Mouse (Mus musculus): ENCODE data around the gene Fam168b.
A peak's percentile ranks its signal among the peaks of the same experiment; 100 is the strongest.

Fam168b gene

DNA sequence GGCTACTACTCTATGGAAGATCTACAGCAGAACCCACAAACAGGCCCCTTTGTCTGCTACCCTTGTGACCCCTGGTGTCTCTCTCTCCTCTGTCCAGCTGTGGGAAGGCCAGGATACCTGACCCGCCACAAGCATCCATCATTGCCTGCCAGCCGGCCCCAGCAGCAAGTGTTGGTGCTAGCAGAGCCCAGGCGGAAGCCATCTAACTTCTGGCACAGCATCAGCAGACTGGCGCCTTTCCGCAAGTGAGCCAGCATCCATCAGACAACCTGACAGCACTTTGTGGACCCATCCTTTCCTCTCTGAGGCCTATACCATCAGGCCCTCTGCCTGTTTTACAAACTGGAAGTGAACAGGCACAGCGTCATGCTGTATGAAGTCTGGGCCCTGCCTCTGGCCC lies 31.3 kb downstream of the Fam168b start:
- DNase-seq = no peak

DNA sequence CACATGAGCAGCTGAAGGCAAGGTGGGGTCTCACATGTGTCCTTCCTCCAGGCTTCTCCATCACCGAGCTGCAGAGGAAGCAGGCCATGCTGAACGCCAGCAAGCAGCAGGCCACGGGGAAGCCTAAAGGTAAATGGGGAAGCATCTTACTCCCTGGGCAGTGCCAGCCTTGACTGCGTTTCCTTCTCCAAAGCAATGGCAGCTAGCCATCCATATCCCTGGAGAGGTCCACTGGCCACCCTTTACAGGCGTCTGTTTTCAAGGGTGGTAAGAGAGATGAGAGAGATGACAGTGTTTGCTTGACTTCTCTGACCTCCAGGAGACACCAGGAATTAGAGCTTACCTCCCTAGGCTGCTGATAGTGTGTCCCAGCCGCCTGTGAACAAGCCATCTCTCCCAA lies 31.8 kb downstream of the Fam168b start:
- no peak for DNase-seq

DNA sequence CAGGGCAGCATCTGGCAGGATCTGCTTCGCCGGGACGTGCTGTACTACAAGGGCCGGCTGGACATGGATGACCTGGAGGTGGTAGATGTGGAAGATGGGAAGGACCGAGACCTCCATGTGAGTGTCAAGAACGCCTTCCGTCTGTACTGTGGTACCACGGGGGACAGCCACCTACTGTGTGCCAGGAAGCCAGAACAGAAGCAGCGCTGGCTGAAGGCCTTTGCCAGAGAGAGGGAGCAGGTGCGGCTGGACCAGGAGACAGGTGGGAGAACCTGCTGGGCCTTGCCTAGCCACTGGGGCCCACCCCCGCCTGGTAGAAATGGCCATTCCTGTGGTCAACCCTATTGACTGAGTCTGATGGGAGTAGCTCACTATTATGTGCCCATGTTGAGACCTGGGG lies 32.6 kb downstream of the Fam168b start:
- DNase-seq = no peak

DNA sequence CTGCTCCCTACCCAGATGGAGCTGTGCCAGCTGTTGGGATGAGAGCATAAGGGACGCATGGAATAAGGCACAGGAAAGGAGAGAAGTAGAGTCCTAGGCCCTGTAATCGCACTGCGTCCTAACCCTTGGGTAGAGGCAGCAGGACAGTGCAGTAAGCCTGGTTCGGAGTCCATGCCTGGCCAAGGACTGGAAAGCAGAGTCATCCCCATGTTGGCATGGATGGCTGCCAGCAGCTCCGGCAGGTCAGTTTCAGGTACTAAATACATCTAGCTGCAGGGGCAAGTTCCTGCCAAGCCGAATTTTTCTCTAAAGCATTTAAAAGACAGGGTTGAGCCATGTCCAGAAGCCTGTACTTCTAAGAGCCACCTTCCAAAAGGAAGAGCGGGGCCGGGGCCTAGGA lies 34.4 kb downstream of the Fam168b start:
- DNase-seq = no peak

DNA sequence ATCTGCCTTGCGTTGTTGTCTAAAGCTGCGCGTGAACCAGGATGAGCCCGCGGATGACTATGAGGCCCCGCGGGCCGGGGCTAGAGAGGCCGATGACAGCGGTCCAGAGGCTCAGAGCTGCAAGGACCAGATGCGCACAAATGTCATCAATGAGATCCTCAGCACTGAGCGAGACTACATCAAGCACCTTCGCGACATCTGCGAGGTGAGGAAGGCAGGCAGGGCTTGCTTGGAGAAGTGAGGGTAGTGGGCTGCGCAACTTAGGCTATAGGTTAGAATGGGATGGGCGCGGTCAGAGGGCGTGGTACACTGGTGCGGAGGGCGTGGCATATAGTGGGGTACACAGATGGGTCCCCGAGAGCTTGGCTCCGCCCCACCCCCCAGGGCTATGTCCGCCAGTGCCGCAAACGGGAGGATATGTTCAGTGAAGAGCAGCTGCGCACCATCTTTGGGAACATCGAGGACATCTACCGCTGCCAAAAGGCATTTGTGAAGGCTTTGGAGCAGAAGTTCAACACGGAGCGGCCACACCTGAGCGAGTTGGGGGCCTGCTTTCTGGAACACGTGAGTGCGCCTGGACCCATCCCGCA lies 36.8 kb downstream of the Fam168b start:
- no peak for DNase-seq

DNA sequence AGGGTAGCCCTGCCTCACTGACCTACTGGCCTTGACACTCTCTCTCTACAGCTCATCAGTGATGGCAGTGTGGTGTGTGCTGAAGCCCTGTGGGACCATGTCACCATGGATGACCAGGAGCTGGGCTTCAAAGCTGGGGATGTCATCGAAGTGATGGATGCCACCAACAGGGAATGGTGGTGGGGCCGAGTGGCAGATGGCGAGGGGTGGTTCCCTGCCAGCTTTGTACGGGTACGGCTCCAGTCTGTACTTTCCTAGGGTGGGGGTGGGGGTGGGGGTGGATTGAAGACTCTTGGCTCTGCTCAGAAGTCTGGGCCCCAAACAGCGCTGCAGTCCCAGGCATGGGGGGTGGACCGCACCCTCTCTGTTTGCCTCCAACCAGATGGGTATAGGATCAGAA lies 38.0 kb downstream of the Fam168b start:
- no peak for DNase-seq

DNA sequence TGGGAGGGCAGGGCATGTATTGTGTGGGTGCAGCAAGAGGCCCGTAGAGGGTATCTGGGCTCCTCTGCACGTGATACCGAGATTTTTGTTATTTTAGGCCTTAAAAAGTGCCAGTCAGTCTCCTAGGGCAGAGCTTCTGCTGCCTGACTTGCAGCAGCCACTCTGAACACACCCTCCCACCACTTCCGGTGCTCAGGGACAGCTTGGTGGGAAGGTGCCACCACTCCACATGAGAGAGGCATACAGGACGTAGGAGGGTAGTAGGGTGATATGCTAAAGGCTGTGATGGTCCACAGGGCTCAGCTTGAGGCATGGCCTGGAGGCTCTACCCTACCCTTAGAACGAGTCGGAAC lies 40.6 kb downstream of the Fam168b start:
- peak; percentile 69 for DNase-seq

DNA sequence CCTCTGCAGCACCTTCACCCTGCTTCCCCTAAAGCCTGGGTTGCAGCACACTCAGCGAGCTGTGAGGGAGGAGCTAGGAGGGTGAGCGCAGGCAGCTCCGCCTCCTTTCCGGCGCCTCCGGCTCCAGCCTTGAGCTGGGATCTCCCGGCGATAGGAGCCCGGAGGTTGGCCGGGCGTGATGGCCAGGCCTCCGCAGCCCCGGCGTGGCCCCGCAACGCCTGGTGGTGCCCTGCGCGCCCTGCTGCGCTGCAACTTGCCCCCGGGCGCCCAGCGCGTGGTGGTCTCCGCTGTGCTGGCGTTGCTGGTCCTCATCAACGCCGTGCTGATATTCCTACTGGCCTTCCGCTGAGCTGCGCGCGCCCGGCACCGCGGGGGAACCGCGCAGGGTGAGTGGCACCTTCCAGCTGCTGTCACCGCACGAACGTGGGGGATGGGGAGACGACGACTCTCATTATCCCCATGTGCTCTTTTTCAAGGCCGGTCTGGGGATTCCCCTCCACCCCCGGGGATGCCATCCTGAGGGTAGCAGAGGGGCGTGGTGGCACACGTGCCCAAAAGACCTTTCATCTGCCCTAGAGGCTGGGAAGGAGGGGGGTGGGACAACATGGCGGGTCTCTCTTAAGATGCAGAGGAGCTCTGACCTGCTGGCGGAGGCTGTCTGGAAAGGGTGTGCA lies 41.1 kb downstream of the Fam168b start:
- DNase-seq = peak; percentile 82

DNA sequence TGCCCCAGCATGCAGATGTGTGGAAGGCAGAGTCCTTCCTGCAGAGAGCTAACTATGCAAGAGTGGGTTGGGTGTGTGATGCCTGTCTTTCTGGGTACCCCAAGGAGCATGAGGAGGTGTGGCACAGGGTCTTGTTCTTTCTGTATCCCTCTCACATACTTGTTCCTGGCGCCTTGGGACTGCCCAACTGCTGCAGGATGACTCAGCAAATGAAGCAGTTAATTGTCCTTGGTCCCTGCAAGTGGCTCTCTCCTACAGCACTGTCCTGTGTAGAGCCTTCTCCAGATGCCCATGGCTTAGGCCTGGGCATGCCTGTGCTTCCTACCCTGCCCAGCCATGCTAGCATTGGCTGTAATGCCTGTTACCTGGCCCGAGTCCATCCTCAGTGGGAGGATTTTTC lies 43.7 kb downstream of the Fam168b start:
- no peak for DNase-seq

DNA sequence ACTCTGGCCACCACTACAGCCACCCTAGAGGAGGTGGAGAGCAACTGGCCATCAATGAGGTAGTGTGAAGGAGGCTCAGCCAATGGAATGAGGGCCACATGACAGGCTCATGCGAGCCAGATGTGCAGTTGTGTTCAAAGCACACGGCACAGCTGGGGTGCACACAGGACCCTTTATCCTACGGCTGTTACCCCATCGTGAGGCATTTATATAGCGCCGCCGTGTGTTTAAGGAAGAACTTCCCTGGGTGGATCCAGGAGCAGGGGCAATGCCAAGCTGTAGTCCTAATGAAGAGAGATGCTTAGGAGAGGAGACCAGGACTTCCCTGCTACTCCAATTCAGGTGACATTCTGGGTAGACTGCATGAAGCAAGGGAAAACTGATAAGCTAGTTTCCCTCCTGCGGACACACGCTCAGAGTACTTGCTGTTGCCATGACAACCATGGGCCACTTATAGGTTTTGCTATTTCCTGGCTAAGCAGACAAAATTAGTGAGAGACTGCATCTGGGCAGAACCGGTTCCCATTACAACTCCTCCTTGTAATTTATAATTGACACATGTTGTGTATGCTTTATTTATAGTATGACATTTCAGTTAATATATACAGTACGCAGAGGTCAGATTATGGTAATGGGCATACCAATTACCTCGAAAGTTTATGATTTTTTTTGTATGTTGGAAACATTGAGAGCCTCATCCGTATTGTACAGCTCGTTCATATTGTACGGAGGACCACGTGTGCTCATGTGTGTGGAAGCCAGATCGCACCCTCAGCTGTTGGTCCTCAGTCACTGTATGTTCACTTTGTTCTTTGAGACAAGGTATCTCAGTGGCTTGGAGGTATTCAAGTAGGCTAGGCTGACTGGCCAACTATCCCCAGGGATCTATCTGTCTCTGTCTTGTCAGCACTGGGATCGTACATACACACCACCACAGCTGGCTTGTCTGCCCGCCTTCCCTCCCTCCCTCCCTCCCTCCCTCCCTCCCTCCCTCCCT lies 49.3 kb downstream of the Fam168b start:
- no peak for DNase-seq

DNA sequence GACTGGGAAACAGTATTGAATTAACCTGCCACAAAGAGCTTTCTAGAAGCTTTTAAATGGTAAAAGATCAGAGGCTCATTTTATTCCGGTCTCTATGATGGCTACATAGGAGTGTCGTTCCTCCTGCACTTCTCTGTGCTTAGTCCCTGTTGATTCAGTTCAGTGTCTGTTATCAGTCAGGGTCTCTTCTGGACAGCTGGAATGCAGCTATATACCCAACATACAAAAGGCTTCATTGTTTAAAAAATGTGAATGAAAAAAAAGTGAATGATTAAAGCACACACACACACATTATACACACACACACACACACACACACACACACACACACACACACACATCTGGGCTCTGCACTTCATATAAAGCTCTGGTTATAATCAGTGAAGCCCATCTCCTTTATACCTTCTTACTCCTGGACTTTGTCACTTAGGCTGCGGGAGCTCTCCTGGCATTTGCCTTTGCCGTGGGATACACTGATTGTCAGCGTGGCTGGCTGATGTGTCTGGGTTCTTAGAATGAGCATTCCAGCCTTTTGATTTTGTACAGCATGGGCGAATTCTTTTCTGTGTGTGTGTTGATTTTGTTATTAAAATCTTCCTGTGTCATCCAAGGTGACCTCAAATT lies 59.2 kb downstream of the Fam168b start:
- no peak for DNase-seq

DNA sequence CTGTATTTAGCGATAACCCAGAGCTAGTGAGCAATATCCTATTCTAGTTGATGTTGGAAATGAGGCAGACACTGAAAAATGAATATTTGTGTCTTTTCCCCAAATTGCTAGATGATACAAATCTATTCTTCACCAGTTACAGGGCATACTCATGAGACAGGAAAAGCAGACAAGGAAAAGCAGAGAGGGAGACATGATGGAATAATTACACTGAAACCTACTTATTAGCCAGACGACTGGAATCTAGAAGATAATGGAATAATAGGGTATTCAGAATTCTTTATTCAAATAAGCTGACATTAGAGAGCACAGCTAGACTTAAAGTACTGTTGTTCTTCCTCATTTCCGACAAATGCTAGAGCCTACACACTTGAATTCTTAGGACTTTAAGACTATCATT lies 67.0 kb downstream of the Fam168b start:
- DNase-seq = no peak

DNA sequence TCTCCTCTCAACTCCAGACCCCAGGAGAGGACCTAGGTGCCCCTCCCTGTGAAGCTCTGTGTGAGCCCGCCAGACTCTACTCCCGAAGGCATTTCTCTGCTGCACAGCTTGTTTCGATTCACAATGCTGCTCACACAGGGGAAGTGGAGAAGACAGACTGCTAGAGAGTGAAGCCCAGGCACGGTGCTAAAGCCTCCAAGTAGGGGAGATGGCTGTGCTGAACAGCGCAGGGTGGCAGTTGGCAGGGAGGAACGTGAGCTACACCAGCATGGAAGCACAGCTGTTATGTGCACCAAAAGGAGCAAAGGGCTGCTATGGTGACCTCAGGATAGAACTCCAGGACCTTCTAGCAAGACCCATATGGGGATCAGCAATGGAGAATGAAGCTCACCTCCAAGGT lies 74.0 kb downstream of the Fam168b start:
- DNase-seq = no peak

DNA sequence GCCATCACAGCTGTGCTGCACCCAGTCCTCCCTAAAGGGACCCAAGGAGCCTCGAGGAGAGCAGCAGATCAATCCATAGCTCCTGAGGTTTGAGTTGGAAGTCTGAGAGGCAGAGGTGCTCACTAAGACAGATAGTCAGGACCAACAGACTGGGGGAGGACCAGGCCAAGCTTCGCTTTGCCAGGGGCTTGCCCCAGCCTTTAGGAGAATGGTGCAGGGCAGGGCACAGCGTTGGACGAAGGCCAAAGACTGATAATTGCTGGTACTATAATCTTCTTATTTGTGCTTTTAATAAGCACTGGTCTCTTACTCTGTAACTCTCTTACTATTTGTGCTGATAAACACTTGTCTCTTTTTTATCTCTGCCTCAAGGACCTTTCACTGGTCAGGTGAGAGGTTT lies 75.0 kb downstream of the Fam168b start:
- DNase-seq = no peak

DNA sequence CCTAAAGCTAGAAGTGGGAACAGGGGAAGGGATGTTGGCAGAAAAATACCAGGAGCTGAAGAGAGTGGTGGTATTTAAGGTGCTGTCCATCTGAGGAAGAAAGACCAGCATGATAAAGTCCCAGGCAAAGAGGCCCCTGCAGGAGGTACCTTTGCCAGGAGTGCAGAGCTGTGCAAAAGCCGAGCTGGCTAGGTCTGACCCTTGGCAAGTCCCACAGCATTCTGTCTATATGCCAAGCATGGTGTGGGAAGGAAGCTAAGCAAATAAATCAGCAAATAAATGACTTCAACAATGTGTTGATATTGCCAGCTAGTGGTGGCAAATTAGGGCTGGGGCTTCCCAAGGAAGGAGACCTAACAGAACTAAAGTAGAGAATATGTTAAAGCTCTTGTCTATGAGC lies 76.0 kb downstream of the Fam168b start:
- no peak for DNase-seq

Data from right cerebral cortex, postnatal 25 days (tissue).